ENCODE assay signal across 8 mouse cellular contexts in genomic region chr9:27300188-27300691, GRCm38 (mm10). TPM values are rescaled to one million over a fixed set of nuclear protein-coding genes. Genes with fewer than 3 reads are reported as not detected.
DNase-seq lines count a peak whose midpoint lies in the region; ATAC-seq and TF ChIP-seq lines count a peak whose summit lies in the region.

No protein-coding gene starts in this region.

- H3K9me3 ChIP-seq in embryonic facial prominence, embryonic 14.5 days (ENCODE audit: control insufficient read depth, low read length): no peaks in the 10 kb centered on the region
- no peaks in the 10 kb centered on the region for H3K9me3 ChIP-seq in hindbrain, embryonic 14.5 days (ENCODE audit: control insufficient read depth, low read length)
- H3K9me3 ChIP-seq in liver, embryonic 13.5 days (replicated peaks): no peaks in the 10 kb centered on the region

- no peak for DNase-seq in Patski (ENCODE audit: low read depth, low spot score)
- DNase-seq in embryonic facial prominence, embryonic 14.5 days (ENCODE audit: low spot score): no peak
- no peak for DNase-seq in hindbrain, embryonic 14.5 days (ENCODE audit: low spot score)
- no peak for DNase-seq in liver, embryonic 13.5 days
- no peak for DNase-seq in B cell, adult 2 months
- no peak for DNase-seq in gastrocnemius, postnatal 36 days

- peaks cover 23% of the 10 kb centered on the region for H3K27me3 ChIP-seq in Patski
- H3K27me3 ChIP-seq in embryonic facial prominence, embryonic 14.5 days (replicated peaks; ENCODE audit: control insufficient read depth, insufficient read depth, low read length): peaks cover 24% of the 10 kb centered on the region
- H3K27me3 ChIP-seq in hindbrain, embryonic 14.5 days (ENCODE audit: control insufficient read depth, insufficient read depth, low read length): peaks cover 13% of the 10 kb centered on the region; the same call in 1 of the 2 replicates
- H3K27me3 ChIP-seq in liver, embryonic 13.5 days: peaks cover 61% of the 10 kb centered on the region

- POLR2A ChIA-PET in Patski (lab: Charles Lee): no interaction called here

- H3K4me3 ChIP-seq in embryonic facial prominence, embryonic 14.5 days (ENCODE audit: low read depth, low read length): peak overlapping the region; percentile 63
- H3K4me3 ChIP-seq in hindbrain, embryonic 14.5 days (replicated peaks; ENCODE audit: low read length): peak overlapping the region; percentile 76
- H3K4me3 ChIP-seq in liver, embryonic 13.5 days (replicated peaks): peak overlapping the region; percentile 53
- H3K4me3 ChIP-seq in olfactory bulb, adult 2 months (ENCODE audit: insufficient read depth, low read depth, low read length): peak overlapping the region; percentile 92

- H3K27ac ChIP-seq in embryonic facial prominence, embryonic 14.5 days (replicated peaks; ENCODE audit: low read depth, low read length): no peak overlapping the region
- 0 out of 2 replicates have a peak overlapping the region, but pooled peaks have one; percentile 85 for H3K27ac ChIP-seq in hindbrain, embryonic 14.5 days
- no peak overlapping the region for H3K27ac ChIP-seq in liver, embryonic 13.5 days
- 0 out of 2 replicates have a peak overlapping the region, but pooled peaks have one; percentile 1 for H3K27ac ChIP-seq in olfactory bulb, adult 2 months (ENCODE audit: insufficient read depth, low read depth, low read length)

- H3K4me2 ChIP-seq in embryonic facial prominence, embryonic 14.5 days (ENCODE audit: low read depth, low read length): peak overlapping the region; percentile 90
- H3K4me2 ChIP-seq in hindbrain, embryonic 14.5 days (replicated peaks): peak overlapping the region; percentile 85
- peak overlapping the region; percentile 61 for H3K4me2 ChIP-seq in liver, embryonic 13.5 days

- intact Hi-C loops in gastrocnemius, postnatal 36 days (cut with DNase I): no loop called here

- peak; percentile 58 for ATAC-seq in CD4-positive, CD25-positive, alpha-beta regulatory T cell, adult 4 months
- peak; percentile 44 for ATAC-seq in Patski
- no peak for ATAC-seq in embryonic facial prominence, embryonic 14.5 days (ENCODE audit: low read depth)
- ATAC-seq in hindbrain, embryonic 14.5 days (ENCODE audit: low FRiP score): no peak
- no peak for ATAC-seq in liver, embryonic 13.5 days (ENCODE audit: low read depth)

- H3K9ac ChIP-seq in embryonic facial prominence, embryonic 14.5 days (ENCODE audit: low read depth, low read length): peak overlapping the region; percentile 52
- H3K9ac ChIP-seq in hindbrain, embryonic 14.5 days: peak overlapping the region; percentile 72
- no peak overlapping the region for H3K9ac ChIP-seq in liver, embryonic 13.5 days

- WGBS in embryonic facial prominence, embryonic 14.5 days: under 1% methylated on average over 32 of the region's 32 CpGs
- WGBS in hindbrain, embryonic 14.5 days: under 1% methylated on average over 29 of the region's 32 CpGs
- under 1% methylated on average over 32 of the region's 32 CpGs for WGBS in liver, embryonic 13.5 days (ENCODE audit: insufficient replicate concordance)
- WGBS in olfactory bulb, adult 2 months: 2% methylated on average over 32 of the region's 32 CpGs

- CTCF ChIA-PET in Patski (lab: Charles Lee): no interaction called here

- H3K4me1 ChIP-seq in embryonic facial prominence, embryonic 14.5 days (ENCODE audit: control insufficient read depth, insufficient read depth, low read length): peaks cover 15% of the 10 kb centered on the region
- peaks cover 47% of the 10 kb centered on the region for H3K4me1 ChIP-seq in hindbrain, embryonic 14.5 days (replicated peaks; ENCODE audit: control insufficient read depth, insufficient read depth, low read length)
- peaks cover 8% of the 10 kb centered on the region; the same call in 1 of the 2 replicates for H3K4me1 ChIP-seq in liver, embryonic 13.5 days (replicated peaks)
- peaks cover 44% of the 10 kb centered on the region for H3K4me1 ChIP-seq in olfactory bulb, adult 2 months (ENCODE audit: control insufficient read depth, insufficient read depth, low read length)

- in situ Hi-C loops in Patski (cut with MboI; ENCODE audit: low pct_unique_long_range_greater_than_20kb): no loop called here

- no peaks in the 10 kb centered on the region for H3K36me3 ChIP-seq in embryonic facial prominence, embryonic 14.5 days (ENCODE audit: control insufficient read depth, insufficient read depth, low read length)
- no peaks in the 10 kb centered on the region for H3K36me3 ChIP-seq in hindbrain, embryonic 14.5 days (replicated peaks; ENCODE audit: control insufficient read depth, insufficient read depth)
- H3K36me3 ChIP-seq in liver, embryonic 13.5 days: no peaks in the 10 kb centered on the region

- TF ChIP-seq CTCF in Patski (IDR thresholded peaks at IDR 0.05): no peak
- TF ChIP-seq CTCF in olfactory bulb, adult 2 months (IDR thresholded peaks at IDR 0.05; ENCODE audit: insufficient read depth, low read depth, low read length): no peak

- no peak for TF ChIP-seq POLR2A in olfactory bulb, adult 2 months (IDR thresholded peaks at IDR 0.05; ENCODE audit: insufficient read depth, low read depth, low read length)

RNA-seq across cellular contexts. Expression of gene Igsf9b, which starts 1.2 kb away (rescaled TPM):
- 1 to 10 TPM; 1.3 to 2.3 TPM for polyA plus RNA-seq in CD4-positive, CD25-positive, alpha-beta regulatory T cell, adult 4 months (2017; shearing (Covaris generic))
- polyA plus RNA-seq in Patski (2021): 1.5 TPM
- polyA plus RNA-seq in embryonic facial prominence, embryonic 14.5 days (2014; fragmentation: Nextera tagmentation; extraction: Ambion mirVana): 3.0 and 3.3 TPM in 2 replicates
- polyA plus RNA-seq in hindbrain, embryonic 14.5 days (2014; fragmentation: Nextera tagmentation; extraction: Ambion mirVana): 17.1 and 20.6 TPM in 2 replicates
- polyA plus RNA-seq in liver, embryonic 13.5 days (2015; fragmentation: Nextera tagmentation; extraction: Ambion mirVana): 0.13 and 0.14 TPM in 2 replicates
- not detected in 2 replicates for polyA plus RNA-seq in olfactory bulb, adult 2 months (2012; ENCODE audit: insufficient read depth, insufficient read length, low replicate concordance, missing spikeins)
- total RNA-seq in gastrocnemius, postnatal 36 days (2021): 1 to 10 TPM; 2.1 to 2.7 TPM

Comparison
In these comparisons a context has a peak if more than half of its experiments do, and no peak if none do; other contexts are left out.
1. ATAC-seq: peak in CD4-positive, CD25-positive, alpha-beta regulatory T cell, adult 4 months (single experiment) and Patski (single experiment); none in embryonic facial prominence, embryonic 14.5 days (single experiment), hindbrain, embryonic 14.5 days (single experiment) and liver, embryonic 13.5 days (single experiment).
2. H3K27ac ChIP-seq: peak in hindbrain, embryonic 14.5 days (single experiment) and olfactory bulb, adult 2 months (single experiment); none in embryonic facial prominence, embryonic 14.5 days (single experiment) and liver, embryonic 13.5 days (single experiment).
3. Peak in every context shown above with its lines, with median percentiles within 50 percentile points of each other: H3K4me2 ChIP-seq and H3K4me3 ChIP-seq.